Mouse (Mus musculus) erythroblast, embryonic 14.5 days (primary cell): Measurements from ENCODE around the gene Dnajb6.

ENCODE experiments used
- GATA1 ChIP-seq: IDR thresholded peaks from 2 replicates; pipeline ENCODE4 v1.6.1; 2012; ENCODE audit warnings: low read length, inconsistent platforms, mixed read lengths
- TAL1 ChIP-seq: IDR thresholded peaks from 3 replicates; pipeline ENCODE4 v1.6.1; 2012; ENCODE audit warnings: low read length, inconsistent platforms, mixed read lengths

GRCm38 (mm10) chr5:29711631-29712030 is 23.9 kb upstream of the Dnajb6 start:
- TF ChIP-seq GATA1 (no peak), TAL1 (no peak)
